Mouse (Mus musculus): ENCODE measurements around the gene Gnai2.

Gene Gnai2

DNA sequence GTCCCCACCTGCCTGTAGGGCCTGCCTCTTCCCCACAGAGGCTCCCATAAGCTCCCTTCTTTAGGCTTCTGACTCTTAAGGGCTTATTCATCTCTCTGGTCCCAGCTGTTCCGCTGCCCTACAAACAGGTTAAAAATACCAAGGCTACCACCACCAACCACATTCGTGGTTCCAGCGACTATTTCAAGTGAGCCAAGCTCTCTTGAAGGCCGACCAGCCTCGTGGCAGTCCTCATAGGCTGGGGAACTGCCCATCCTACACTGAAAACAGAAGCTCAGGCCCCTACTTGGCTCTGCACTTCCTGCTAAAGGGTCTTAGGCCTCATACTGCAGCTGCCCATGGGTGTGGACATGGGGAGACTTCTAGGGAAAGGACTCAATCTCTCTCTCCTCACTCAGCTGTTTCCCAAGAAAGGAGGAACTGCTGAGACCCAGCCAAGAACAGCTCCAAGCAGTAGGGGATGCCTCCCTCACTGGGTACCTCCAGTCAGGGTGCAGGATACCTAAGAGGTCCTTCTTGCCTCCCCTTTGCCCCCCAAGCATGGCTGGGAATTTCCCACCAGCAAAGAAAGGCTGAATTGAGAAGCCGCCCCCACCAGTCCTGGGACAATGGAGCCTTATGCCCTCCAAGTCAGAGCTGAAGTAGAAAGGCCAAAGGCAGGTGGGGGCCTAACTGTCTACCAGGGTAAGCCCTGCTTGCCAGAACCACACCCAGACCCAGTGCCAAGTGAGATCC, 23.5 kb downstream of the Gnai2 start:
- no peak for DNase-seq (ENCODE audit: low read depth, low spot score)

DNA sequence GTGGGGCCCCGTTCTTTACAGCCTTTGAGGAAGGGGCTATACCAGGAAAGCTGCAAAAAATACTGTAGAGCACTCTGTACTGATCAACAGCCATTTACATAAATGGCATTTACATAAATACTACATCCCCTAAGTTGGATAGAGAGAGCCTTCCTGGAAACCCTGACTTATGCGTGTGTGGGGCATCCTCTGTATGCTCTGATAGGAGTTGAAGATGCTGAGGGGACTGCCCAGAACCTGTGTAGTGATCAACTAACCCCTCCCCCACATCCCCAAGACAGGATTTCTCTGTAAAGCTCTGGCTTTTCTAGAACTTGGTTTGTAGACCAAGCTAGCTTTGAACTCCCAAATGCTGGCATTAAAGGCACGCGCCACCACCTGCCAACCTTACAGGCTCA, 25.7 kb downstream of the Gnai2 start:
- no peak for DNase-seq (ENCODE audit: low read depth, low spot score)

DNA sequence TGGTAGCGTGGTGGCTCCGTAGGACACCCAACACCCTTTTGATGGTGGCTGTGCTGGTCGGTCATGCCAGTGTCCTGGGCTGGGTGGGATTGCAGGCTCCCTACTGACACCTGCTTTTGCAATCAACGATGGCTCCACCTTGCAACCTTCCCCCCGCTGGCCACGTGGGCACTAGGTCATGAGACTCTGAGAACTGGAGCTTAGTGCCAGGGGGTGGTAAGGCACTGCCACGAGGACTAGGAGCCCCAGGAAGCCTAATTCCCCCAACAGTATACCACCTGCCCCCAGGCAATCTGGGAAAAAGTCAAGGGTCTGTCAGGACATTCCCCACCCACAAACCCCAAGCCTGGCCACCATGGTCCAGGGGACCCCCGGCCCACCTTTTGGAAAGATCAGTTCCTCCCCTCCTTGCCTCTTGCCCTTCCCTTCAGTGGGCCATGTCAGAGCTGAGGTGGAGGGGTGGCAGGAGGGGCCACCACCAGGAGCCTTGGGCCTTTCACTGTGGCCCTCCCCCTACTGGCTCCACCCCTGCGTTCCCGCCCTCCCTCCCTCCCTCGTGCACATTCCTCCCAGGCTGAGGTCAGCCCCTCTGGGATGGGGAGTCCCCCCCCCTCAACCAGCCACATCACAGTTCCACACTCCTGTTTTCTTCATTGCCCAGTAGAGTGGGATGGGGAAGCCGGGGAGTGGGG, 26.3 kb downstream of the Gnai2 start, which contains the start of gene Sema3b:
Gene Sema3b (minus strand): TSS at position 489 of the 692 bp plus-strand sequence.
- no peak for DNase-seq (ENCODE audit: low read depth, low spot score)

DNA sequence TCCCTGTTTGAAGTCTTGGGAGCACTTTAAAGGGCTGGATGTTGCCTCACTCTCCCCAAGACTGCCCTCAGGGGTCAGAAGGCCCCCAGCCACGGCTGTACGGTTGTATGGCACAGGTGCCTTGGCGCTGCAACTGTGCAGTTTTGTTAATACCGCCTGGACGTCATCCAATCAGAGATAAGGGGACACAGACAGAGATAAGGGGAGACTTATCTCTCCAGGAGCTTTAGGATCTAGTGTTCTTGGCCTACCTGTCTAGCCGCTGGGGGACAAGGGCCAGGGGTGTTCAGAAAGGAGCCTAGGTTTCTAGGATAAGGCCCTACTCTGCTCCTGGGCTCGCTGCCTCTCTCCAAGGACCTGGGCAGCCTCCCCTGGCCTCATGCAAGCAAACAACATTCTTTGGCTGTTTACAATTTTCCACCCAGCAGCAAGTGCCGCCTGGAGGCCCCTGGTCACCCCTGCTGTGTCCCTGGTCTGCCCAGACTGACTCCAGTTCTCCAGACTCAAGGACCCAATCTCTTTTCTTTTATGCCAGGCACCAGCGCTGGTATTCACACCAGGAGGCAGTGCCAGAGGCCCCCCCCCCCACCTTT, 27.4 kb downstream of the Gnai2 start:
- DNase-seq (ENCODE audit: low read depth, low spot score) = no peak

DNA sequence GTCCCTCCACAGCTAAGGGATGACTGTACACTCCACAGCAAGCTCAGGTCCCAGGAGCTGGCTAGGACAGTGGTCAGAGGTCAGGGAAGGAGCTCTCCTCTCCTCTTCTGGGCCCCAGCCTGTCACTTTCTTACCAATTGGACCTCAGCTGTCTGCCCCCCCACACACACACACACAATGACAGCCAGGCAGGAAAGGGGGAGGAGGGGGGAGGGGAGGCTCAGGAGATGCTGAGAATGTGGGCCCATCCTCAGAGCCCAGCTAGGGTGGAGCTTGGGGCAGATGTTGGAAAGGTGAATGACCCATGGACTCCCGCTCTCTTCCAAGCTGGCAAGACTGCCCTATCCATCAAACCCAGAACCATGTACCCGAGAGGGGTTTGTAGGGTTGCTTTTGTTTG, 28.1 kb downstream of the Gnai2 start:
- no peak for DNase-seq (ENCODE audit: low read depth, low spot score)

DNA sequence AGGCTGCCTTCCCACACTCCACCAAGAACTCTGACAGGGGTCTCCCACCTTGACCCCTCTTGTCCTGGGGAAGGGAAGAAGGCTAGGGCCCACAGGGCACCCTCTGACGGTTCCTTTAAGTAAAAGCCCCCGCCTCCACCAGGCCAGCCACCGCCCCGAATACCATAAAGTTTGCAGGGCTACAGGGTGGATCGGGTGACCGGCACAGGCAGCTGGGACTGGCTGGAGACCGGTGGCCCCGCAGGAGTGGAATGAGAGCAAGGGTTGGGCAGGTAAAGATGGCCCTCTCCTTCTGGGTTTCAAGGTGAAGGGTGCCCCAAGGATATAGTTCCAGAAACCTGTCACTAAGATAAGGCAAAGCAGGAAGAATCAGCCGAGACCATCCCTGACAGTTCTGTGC, 28.6 kb downstream of the Gnai2 start:
- no peak for DNase-seq (ENCODE audit: low read depth, low spot score)

DNA sequence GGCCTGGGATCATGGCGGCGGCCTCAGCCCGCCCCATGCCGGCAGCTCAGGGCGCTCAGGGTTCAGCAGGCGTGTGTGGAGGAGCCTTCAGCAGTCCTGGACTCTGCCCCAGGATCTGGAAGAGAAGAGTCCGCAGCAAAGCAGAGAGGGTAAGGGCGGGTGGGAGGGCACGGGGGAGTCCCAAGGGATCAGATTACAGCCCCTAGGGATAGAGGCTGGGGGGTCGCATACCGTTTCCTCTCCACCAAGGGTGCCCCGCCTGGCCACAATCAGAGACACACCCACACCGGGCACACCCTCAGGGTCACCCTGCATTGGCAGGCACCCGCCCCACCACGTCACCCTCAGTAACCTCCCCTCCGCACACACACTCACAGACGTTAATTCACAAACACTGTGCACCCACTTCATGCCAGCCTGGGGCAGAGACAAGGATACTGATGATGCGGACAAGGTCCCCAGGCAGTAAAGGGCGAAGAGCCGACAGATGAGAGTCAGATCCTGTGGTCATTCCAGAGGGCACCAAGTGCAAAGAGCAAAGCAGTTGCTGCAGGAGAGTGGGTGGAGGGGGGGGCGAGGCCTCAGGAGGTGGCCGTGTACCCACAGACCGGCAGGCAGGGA, 30.0 kb downstream of the Gnai2 start:
- DNase-seq (ENCODE audit: low read depth, low spot score) = no peak

DNA sequence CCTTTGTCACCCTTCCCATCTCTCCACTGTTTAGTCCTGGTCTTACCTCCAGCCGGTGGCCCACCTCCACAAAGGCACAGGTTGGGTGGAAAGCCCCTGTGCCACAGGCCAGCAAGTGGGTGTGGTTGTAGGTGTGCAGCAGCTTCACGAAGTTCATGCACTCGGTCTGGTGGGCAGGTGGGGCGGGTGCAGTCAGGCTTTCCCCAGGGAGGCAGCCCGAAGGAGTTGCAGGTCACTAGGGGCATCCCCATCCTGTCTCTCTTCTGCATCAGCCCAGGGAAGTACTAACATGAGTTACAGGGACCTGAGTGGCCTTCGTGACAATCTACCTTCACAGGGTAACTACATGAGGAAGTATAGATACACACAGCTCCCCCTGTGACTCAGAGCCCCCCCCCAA, 31.9 kb downstream of the Gnai2 start:
- no peak for DNase-seq (ENCODE audit: low read depth, low spot score)

DNA sequence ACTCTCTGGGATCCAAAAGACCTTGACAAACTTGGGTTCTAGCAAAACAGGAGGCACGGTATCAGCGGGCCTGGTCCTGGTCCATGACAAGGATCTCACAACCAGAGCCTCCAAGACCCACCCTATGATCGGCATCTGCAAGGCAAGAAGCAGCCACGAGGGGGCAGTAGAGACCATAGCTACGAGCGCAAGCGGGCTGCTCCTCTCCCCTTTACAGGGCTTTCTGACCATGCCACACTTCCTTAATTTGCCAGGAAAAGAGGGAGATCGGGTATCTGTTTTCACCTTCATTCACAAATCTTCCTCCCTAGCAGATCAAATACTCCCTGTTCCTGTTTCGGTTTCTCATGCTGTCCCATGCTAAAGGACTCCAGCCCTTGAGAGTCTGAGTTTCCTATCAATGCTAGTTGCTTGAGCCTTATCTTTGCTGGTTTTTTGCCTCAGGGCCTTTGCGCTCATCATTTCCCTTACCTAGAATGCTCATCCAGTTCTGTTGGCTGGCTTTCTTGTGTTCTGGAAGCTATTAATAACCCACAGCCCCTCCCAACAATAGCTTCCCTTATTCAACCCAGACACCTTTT, 33.0 kb downstream of the Gnai2 start:
- DNase-seq (ENCODE audit: low read depth, low spot score) = peak; percentile 71

DNA sequence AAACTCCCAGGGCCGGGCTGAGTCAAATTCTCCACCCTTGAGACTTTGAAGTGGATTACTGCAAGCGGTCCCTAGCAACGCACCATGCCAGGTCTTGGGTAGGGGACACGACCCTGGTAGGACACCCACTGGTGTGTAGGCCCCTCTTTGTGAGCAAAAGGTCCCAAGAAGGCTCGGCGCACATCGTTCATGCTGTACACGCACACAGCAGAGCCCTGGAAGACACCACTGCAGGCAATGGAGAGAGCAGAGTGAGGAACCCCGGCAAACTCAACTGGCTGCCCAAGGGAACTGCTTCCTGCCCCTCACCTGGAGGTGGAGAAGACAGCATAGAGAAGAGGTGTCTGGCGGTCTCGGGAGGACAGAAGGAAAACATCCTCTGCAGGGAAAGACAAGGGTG, 33.9 kb downstream of the Gnai2 start:
- DNase-seq (ENCODE audit: low read depth, low spot score) = no peak

DNA sequence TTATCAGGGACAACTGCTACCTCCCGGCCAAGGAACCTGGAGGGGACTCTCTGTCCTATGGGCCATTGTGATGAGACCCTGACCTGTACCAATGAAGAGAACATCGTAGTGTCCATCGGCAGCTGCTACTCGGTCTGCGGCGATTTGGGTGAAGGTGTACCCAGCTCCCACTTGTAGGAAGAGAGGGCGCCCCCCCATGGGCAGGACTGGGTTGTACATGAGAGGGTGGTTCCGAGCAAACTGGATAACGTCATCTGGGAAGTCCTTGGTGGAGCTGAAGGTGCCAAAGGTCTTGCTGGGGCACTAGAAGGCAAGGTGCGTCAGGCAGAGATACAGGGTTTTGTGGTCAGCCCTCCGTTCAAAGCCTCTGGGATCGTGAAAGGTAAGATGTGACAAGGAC, 34.4 kb downstream of the Gnai2 start:
- DNase-seq (ENCODE audit: low read depth, low spot score) = no peak

DNA sequence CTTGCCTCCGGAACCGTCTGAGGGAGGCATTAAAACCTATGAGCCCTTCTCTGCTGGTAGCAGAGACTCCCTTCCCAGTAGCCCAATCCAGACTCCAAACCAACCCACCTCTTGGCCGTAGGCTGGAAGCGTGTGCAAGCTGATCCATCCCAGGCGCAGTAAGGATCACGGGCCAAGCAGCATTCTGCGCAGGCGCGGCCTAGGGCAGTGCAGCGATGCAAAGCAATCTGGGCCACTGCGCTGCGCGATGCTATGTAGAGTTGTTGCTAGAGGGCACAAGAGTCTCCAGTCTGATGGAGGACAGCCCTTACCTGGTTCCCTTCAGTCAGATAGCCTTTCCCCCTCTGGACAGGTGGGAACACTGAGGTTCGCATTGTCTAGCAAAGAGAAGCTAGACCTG, 35.3 kb downstream of the Gnai2 start:
- DNase-seq (ENCODE audit: low read depth, low spot score) = no peak

DNA sequence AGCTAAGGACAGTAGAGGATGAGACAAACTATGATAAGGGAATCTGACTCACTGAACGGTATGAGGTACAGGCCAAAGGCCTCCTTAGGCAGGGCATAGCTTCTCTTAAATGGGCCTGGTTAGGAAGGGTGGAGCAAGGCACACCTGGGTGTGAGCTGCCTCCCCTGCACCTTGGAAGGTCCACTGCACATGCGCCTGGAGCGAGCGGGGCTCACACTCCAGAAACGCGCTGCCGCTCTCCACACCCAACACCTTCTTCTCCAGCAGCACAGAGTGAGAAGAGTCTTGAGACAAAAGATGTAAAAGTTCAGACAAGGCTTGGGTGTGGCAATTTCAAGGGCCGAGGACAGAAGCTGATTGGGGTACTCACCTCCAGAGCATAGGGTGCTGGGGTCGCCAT, 35.7 kb downstream of the Gnai2 start:
- no peak for DNase-seq (ENCODE audit: low read depth, low spot score)

DNA sequence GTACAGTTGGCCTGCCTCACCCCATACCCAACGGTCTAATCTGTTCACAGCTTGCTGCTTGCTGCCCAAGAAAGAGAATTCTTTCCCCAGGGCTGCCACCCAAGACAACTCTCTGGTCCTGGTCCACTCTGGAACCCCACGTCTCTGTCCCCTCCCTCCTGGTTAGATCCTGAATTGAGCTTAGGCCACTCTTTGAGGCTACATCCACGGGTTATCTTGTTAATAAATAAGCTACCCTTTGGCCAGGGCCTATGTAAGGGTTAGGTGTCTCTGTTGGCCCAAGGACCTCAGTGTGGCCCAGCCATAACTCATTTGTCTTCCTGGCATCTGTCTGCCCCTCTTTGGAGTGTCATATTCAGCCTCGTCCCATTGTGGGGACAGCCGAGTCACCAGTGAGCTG, 36.8 kb downstream of the Gnai2 start:
- no peak for DNase-seq (ENCODE audit: low read depth, low spot score)

DNA sequence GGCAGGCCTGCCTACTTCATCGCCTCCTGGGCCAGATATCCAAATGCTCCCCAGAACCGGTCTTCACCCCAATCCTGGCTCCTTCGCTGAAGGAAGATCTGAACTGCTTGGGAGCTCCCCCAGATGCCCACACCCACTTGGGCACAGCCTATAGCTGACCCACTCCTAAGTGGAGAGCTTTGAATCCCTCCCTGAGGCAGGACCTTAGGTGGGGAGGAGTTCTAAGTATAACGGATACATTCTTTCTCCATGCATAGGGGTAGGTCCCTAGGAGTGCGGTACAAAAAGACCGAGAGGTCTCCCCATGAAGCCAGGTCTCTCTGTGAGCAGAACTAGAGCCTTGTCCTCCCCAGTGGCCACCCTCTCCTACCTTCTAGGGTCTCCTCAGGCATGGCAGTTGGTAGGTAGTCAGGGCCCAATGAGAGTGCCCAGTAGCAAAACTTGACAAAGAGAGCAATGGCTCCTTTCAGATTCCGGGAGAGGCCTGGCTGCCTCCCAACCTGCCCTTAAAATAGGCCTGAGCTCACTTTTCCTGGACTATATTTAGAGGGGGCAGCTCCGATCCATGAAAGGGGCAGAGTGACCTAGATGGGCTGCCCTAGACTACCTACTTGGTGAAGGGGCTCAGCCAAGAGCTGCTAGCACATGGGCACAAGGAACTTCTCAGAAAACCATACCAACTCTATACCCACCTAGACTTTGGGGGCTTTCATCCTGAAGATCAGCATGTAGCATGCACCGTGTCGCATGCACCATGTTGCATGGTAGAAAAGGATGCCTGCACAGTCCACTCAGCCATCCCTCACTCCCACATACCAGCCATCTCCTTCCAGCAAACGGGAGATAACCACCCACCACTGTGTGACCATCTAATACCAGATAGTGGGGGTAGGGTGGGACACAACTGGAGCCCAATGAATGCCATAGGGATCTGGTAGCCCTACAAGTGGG, 38.3 kb downstream of the Gnai2 start:
- no peak for DNase-seq (ENCODE audit: low read depth, low spot score)

DNA sequence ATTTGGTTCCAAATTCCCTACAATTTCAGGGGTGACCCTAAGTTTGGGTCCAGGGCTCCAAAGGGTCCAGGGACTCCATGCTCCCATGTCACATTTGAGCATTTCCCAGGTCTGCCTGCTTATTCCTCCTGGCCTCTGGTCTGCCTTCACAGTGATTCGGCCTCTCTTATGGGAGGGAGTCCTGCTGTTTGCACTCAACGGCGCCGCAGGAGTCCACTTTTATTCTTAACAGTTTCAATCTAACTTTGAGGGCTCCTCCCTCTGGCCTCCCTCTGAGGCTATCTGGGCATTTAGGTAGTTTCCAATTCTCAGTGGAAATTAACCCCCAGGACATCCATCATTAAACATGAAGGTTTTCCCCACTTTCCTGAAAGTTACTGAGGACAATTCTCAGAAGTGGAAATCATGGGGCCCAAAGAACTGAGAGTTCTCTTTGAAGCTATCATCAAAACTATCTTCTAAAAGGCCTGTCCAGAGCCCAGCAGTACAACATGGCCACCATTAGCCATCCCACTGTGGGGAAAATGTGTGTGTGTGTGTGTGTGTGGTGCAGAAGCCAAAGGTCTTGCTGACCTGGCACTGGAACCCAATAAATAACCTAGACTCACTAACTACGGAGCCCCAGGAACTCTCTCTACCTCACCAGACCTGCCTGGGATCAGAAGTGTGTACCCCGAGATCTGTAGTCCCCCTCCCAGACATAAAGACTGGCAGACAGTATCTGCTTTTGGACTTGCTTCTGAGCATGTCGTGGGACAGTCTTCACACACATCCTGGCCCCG, 40.7 kb downstream of the Gnai2 start:
- no peak for DNase-seq (ENCODE audit: low read depth, low spot score)

DNA sequence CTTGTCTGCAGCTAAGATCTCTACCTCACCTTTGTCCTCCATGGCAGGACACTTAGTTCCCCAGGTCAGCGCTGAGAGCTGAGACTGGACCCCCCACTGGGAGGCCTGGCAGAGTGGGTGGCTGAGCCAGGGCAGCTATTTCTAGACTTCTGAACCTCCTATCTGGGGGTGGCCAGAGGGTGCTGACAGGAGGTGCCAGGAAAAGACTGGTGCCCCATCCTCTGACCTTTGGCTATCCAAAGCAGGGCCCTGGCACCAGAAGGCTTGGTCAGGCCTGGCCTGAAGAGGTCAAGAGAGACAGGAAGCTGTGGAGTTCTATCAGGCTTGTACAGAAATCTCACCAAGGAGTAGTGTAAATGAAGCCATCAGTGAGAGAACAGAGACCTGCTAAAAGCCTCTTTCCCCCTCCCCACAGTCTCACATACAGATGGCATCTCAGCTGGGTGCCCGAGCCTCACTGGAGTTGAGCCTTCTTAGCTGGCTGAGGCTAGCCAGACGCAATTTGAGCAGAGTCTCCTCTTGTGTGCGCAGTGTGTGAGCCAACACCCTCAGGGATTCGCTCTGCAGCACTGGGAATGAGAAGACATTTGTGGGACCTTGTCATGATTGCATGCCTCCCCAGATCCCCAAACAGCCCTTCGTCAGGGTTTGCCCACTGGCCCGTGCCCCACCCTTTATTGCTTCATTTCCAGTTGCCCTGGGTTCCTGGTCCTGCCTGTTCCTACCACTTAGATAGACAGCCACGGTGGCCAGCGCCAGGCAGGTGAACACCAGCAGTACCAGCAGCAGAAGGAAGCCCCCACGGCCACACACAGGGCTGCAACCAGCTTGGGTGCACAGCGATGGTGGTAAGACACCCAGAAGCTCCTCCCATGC, 41.8 kb downstream of the Gnai2 start:
- DNase-seq (ENCODE audit: low read depth, low spot score) = no peak

DNA sequence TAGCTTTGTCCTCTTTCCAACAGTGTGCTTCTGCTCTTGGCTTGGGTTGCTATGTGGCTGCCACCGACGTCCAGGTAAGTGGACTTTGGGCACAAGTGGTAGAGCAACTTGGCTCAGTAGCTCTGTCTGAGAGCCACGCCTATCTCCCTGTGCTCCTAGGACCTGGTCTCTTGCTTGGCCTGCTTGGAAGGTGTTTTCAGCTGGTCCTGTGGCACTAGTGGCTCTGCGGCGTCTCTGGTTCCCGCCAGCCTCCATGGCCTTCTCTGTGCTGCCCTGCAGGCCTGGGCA, 44.5 kb downstream of the Gnai2 start:
- DNase-seq (ENCODE audit: low read depth, low spot score) = no peak

DNA sequence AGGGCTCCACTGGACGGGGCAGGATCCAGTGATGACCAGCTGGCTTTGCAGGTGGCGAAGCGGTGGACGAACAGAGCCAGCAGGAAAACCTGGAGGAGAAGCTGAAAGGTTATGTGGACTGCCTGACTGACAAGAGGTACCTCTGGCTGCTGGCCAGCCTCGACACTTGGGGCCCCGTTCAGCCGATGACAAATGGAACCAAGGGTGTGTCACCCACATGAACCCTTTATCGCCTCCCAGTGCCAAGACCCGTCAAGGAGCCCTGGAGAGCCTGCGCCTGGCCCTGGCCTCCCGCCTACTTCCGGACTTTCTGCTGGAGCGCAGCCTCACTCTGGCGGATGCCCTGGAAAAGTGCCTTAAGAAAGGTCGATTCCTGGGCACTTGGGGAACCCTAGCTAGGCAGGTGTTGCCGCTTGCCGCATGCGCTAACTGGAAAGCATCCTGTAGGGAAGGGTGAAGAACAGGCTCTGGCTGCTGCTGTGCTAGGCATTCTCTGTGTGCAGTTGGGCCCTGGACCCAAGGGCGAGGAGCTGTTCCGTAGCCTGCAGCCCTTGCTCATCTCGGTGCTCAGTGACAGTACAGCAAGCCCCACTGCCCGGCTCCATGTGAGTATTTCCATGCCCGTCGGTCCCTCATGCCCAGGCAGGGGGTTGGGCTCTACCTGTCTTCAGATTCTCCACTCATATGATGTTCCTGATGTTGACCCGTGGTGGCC, 45.0 kb downstream of the Gnai2 start:
- no peak for DNase-seq (ENCODE audit: low read depth, low spot score)

Data from retina, adult 2 months (tissue).